Mouse (Mus musculus) midbrain, postnatal 0 days (tissue): ENCODE data around the gene Espn. TPM values are rescaled to one million over a fixed set of nuclear protein-coding genes. Genes with fewer than 3 reads are reported as not detected.

Experiments used
- ATAC-seq: fragments of 200-750 bp; cut with Nextera tagmentation; 2 replicates; pipeline ENCODE4 v1.8.0; 2017; ENCODE audit warnings: moderate number of reproducible peaks, mild to moderate bottlenecking, moderate TSS enrichment, moderate library complexity; ENCODE audit not compliant: low FRiP score
- DNase-seq: peaks from one replicate; pipeline ENCODE4 v3.0.0-alpha.2; 2015; ENCODE audit warnings: low spot score
- H3K27ac ChIP-seq: fragments of 300-500 bp; sonication (generic); 2 replicates; pipeline ENCODE4 v1.5.1; 2014; ENCODE audit warnings: low read depth, mild to moderate bottlenecking, low read length, mixed read lengths
- H3K27me3 ChIP-seq: fragments of 300-500 bp; sonication (generic); 2 replicates; pipeline ENCODE4 v1.6.1; 2014; ENCODE audit warnings: low read length, control low read depth, mixed read lengths; ENCODE audit not compliant: insufficient read depth
- H3K36me3 ChIP-seq: fragments of 300-500 bp; sonication (generic); 2 replicates; pipeline ENCODE4 v1.6.1; 2014; ENCODE audit warnings: low read length, control low read depth, mixed read lengths; ENCODE audit not compliant: insufficient read depth
- H3K4me1 ChIP-seq: fragments of 300-500 bp; sonication (generic); 2 replicates; pipeline ENCODE4 v1.6.1; 2014; ENCODE audit warnings: mild to moderate bottlenecking, control low read depth, antibody characterized with exemption, low read length, mixed read lengths; ENCODE audit not compliant: insufficient read depth
- H3K4me2 ChIP-seq: fragments of 300-500 bp; sonication (generic); 2 replicates; pipeline ENCODE4 v1.6.1; 2014; ENCODE audit warnings: low read depth, mild to moderate bottlenecking, low read length, mixed read lengths; ENCODE audit not compliant: poor library complexity, severe bottlenecking
- H3K4me3 ChIP-seq: fragments of 300-500 bp; sonication (generic); 2 replicates; pipeline ENCODE4 v1.5.1; 2014; ENCODE audit warnings: low read depth, mild to moderate bottlenecking, low read length, moderate library complexity
- H3K9ac ChIP-seq: fragments of 300-500 bp; sonication (generic); replicated peaks from 2 replicates; pipeline ENCODE4 v1.6.1; 2014; ENCODE audit warnings: mild to moderate bottlenecking, low read length, moderate library complexity, mixed read lengths; ENCODE audit not compliant: poor library complexity, severe bottlenecking
- H3K9me3 ChIP-seq: fragments of 300-500 bp; sonication (generic); 2 replicates; pipeline ENCODE4 v1.6.1; 2016; ENCODE audit warnings: low read length, control low read depth
- CTCF ChIP-seq: IDR thresholded peaks from 2 replicates; pipeline ENCODE4 v1.5.1; 2016; ENCODE audit warnings: antibody characterized with exemption, mild to moderate bottlenecking
- WGBS: fragments of 180-500 bp; shearing (Covaris S2); extraction: QIAGEN DNeasy Blood & Tissue Kit; methylation state at CpG from one replicate; pipeline ENCODE4 v1.1.7; 2014; 5-methylcytosine and 5-hydroxymethylcytosine counted together
- polyA plus RNA-seq: library from polyadenylated mRNA; unstranded; fragments of >200 nt; fragmentation: Nextera tagmentation; extraction: Ambion mirVana; gene quantifications from 2 replicates; pipeline ENCODE4 v1.2.1, GENCODE M21; 2015
- total RNA-seq: library from RNA; depleted of rRNA; stranded (reverse); fragments of >200 nt; gene quantifications from 2 replicates; pipeline ENCODE4 v1.2.3, GENCODE M21; 2014

Espn gene
- total and polyA plus RNA-seq, 2 experiments from 2014 or later, result 0.22 to 0.53 TPM

DNA sequence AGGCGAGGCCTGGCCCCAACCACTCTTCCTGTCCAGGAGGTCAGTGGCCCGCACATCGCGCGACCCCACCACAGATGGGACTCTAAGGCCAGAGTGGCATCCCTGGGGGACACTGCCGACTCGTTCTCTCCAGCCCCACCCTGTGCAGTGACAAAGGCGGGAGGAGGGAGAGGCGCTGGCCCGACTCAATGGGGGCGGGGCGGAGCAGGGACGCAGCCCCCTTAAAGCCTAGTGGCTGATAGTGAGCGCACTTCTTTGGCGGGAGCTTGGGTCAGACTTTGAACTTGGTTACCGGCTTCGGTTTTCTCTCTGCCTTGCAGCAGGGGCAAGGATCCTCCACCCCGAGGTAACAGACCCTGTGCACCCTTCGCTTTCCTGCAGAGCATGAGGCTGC, 7.1 kb upstream of the Espn start:
- Histone ChIP-seq H3K4me2 (peak overlapping the region; percentile 29; the same call in 1 of the 2 replicates), H3K4me3 (no peak overlapping the region), H3K4me1 (peaks cover 4% of the 10 kb centered on the region; the same call in 1 of the 2 replicates), H3K9me3 (no peaks in the 10 kb centered on the region), H3K36me3 (no peaks in the 10 kb centered on the region), H3K27me3 (peaks cover 56% of the 10 kb centered on the region), H3K27ac (no peak overlapping the region), H3K9ac (no peak overlapping the region)
- ATAC-seq (no peak), DNase-seq (no peak)
- TF ChIP-seq CTCF, result no peak
- 2% methylated on average over 18 of the region's 19 CpGs for WGBS

DNA sequence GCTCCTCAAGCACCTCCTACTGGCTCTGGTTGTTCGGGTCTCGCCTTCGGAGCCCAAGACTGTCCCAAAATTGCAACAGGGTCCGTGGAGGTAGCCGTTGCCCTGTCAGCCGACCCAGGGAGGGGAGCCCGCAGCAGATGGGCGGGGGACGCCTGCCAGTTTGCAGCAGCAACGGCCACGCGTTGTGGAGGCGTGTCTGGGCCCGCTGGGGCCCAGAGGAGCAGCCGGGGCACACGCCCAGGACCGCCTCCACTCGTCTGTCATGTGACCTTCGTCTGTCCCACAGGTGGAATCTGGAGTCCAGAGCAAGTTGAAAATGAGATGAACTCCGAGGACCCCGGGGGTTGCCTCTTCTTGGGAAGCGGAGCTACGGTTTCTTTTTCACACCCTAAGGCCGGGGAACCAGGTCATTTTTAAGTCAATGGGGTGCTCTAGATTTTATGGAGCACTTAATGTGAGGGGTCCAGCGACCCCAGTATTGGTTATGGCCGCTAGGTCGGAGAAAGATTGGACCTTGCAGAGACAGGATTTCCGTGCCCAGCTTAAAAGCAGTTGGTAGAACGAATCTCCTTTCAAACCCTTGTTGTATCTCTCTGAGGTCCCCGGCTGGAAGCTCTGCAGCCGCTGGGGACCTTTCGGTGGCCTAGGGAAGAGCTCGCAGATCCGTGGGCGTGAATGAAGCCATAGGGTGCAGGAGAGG, 6.6 kb upstream of the Espn start, which contains the start of gene Hes2:
Hes2 (plus strand) TSS at position 283 of the 700 bp plus-strand sequence.
- no peak within 1 kb of the TSS for H3K9ac ChIP-seq
- no peak within 1 kb of the TSS for H3K27ac ChIP-seq
- no peak for TF ChIP-seq CTCF
- no peaks in the 10 kb centered on the region for H3K9me3 ChIP-seq
- H3K27me3 ChIP-seq, result peaks cover 57% of the 10 kb centered on the region
- 0 out of 2 replicates have a peak within 1 kb of the TSS, but pooled peaks have one; percentile 1 for H3K4me3 ChIP-seq
- ATAC-seq, result no peak
- 3% methylated on average over 35 of the region's 35 CpGs for WGBS
- H3K4me1 ChIP-seq, result peaks cover 4% of the 10 kb centered on the region; the same call in 1 of the 2 replicates
- H3K4me2 ChIP-seq, result peak within 1 kb of the TSS; percentile 29; the same call in 1 of the 2 replicates
- no peak for DNase-seq
- H3K36me3 ChIP-seq, result no peaks in the 10 kb centered on the region

DNA sequence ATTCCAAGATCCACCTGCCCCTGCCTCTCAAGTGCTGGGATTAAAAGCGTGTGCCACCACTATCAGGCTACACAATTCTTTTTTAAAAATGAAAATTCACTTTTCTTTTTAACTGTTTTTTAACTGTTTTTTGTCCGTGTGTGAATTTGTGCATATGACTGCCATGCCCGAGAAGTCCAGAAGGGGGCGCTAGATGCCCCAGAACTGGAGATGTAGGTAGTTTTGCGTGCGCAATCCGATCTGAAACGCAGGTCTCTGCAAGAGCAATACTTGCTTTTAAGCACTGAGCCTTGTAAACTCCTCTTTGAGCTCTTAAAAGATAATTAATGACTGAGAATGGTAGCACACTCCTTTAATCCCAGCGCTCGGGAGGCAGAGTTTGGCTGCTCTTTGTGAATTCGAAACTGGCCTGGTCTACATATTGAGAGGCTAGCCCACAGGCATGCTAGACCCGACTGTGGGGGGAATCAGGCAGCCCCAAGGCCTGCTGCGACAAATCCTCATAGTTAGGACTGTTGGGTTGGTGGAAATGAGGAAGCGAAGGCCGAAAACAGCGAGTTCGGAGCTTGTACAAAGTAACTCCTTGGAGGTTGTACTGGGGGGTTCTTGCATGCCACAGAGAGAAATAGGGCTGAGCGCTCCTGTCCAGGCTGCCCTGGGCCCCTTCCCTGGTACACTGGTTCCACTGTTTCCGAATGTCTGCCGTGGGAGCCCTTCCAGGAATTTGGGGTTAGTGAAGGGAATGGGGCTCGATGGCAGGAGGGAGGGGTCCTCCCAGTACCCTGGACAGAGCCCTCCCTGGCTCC, 5.8 kb upstream of the Espn start:
- Histone ChIP-seq H3K4me1 (peaks cover 4% of the 10 kb centered on the region; the same call in 1 of the 2 replicates), H3K9me3 (no peaks in the 10 kb centered on the region), H3K4me2 (no peak overlapping the region), H3K9ac (no peak overlapping the region), H3K4me3 (0 out of 2 replicates have a peak overlapping the region, but pooled peaks have one; percentile 1), H3K36me3 (no peaks in the 10 kb centered on the region), H3K27ac (no peak overlapping the region), H3K27me3 (peaks cover 64% of the 10 kb centered on the region)
- peak; percentile 54 for DNase-seq
- peak; percentile 78 for TF ChIP-seq CTCF
- ATAC-seq, result peak; percentile 41; the same call in 1 of the 2 replicates
- 16% methylated on average over 21 of the region's 21 CpGs for WGBS

DNA sequence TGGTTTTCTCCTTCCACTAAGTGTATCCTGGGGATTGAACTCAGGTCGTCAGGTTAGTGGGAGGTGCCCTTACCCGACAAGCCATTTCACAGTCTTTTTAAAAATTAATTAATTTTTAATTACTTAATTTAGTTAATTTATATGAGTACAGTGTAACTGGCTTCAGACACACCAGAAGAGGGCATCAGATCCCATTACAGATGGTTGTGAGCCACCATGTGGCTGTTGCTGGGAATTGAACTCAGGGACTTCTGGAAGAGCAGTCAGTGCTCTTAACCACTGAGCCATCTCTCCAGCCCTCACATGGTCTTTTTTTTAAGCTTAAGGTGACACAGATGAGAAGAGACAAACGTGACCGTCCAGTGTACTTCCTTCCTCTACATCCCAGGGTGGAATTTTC, 2.8 kb upstream of the Espn start:
- DNase-seq, result no peak
- peaks cover 4% of the 10 kb centered on the region; the same call in 1 of the 2 replicates for H3K4me1 ChIP-seq
- WGBS, result 73% methylated on average over 4 of the region's 4 CpGs
- no peak overlapping the region for H3K4me2 ChIP-seq
- no peak overlapping the region for H3K4me3 ChIP-seq
- no peaks in the 10 kb centered on the region for H3K9me3 ChIP-seq
- no peak overlapping the region for H3K9ac ChIP-seq
- H3K27me3 ChIP-seq, result peaks cover 67% of the 10 kb centered on the region
- 0 out of 2 replicates have a peak, but pooled peaks have one; percentile 26 for TF ChIP-seq CTCF
- no peaks in the 10 kb centered on the region for H3K36me3 ChIP-seq
- no peak overlapping the region for H3K27ac ChIP-seq
- no peak for ATAC-seq

DNA sequence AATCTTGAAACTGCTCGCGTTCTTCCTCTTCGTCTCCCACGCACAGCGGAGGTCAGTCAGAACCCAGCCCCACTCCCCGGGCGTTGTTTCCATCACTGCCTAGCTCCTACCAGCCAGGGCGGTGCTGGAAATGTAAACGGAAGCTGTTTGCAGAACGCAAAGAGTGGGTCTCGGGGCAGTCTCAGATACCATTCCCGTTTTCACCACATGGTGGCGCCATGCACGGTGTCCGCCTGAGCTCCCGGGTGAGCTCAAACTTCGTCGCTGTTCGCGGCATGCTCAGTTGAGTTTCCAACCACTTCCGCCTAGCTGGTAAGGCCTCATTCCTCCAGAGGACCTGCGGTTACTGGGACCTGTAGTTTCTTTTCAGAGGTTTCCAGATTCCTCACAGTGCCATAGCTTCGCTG, 1.6 kb upstream of the Espn start:
- DNase-seq (peak; percentile 77), ATAC-seq (no peak)
- peak overlapping the region; percentile 35 for H3K4me2 ChIP-seq
- no peaks in the 10 kb centered on the region for H3K36me3 ChIP-seq
- no peak overlapping the region for H3K27ac ChIP-seq
- H3K4me3 ChIP-seq, result no peak overlapping the region
- no peaks in the 10 kb centered on the region for H3K9me3 ChIP-seq
- no peaks in the 10 kb centered on the region for H3K4me1 ChIP-seq
- peak; percentile 83 for TF ChIP-seq CTCF
- 3% methylated on average over 21 of the region's 23 CpGs for WGBS
- H3K9ac ChIP-seq, result no peak overlapping the region
- peaks cover 57% of the 10 kb centered on the region for H3K27me3 ChIP-seq
